Mouse (Mus musculus) heart, embryonic 14.5 days (tissue): ENCODE results near the gene Disc1. TPM values are rescaled to one million over a fixed set of nuclear protein-coding genes. Genes with fewer than 3 reads are reported as not detected.
A peak's percentile ranks its signal among the peaks of the same experiment; 100 is the strongest.

Source experiments
- ATAC-seq: fragments of 200-750 bp; cut with Nextera tagmentation; 2 replicates; pipeline ENCODE4 v1.8.0; 2017; ENCODE audit warnings: low read depth, moderate TSS enrichment; ENCODE audit not compliant: insufficient number of reproducible peaks, insufficient read depth, low FRiP score
- H3K27ac ChIP-seq, 2 experiments: fragments of 200-500 bp in 1 of 2; fragments of 300-500 bp in 1 of 2; sonication (generic) in 1 of 2; replicated peaks in 1 of 2; 2 replicates each; pipeline ENCODE4 v1.5.1; 2012 to 2014; ENCODE audit warnings: low read depth in 2 of 2, low read length in 2 of 2, control low read depth in 1 of 2, mild to moderate bottlenecking in 1 of 2, mixed read lengths in 1 of 2; ENCODE audit not compliant: control insufficient read depth in 1 of 2, insufficient read depth in 1 of 2
- H3K27me3 ChIP-seq: fragments of 300-500 bp; sonication (generic); 2 replicates; pipeline ENCODE4 v1.6.1; 2014; ENCODE audit warnings: mild to moderate bottlenecking, low read length, control low read depth; ENCODE audit not compliant: control insufficient read depth, insufficient read depth
- H3K36me3 ChIP-seq: fragments of 300-500 bp; sonication (generic); 2 replicates; pipeline ENCODE4 v1.6.1; 2014; ENCODE audit warnings: mild to moderate bottlenecking, control low read depth, low read length, mixed read lengths; ENCODE audit not compliant: control insufficient read depth, insufficient read depth
- H3K4me1 ChIP-seq, 2 experiments: fragments of 200-500 bp in 1 of 2; fragments of 300-500 bp in 1 of 2; sonication (generic) in 1 of 2; 2 replicates each; pipeline ENCODE4 v1.6.1; 2012 to 2014; ENCODE audit warnings: low read length in 2 of 2, control low read depth in 1 of 2, mixed read lengths in 1 of 2; ENCODE audit not compliant: control insufficient read depth in 2 of 2, insufficient read depth in 2 of 2
- H3K4me2 ChIP-seq: fragments of 300-500 bp; sonication (generic); 2 replicates; pipeline ENCODE4 v1.6.1; 2014; ENCODE audit warnings: mild to moderate bottlenecking, low read length
- H3K4me3 ChIP-seq, 2 experiments: fragments of 200-500 bp in 1 of 2; fragments of 300-500 bp in 1 of 2; sonication (generic) in 1 of 2; 2 replicates each; pipeline ENCODE4 v1.5.1; 2012 to 2014; ENCODE audit warnings: low read length in 2 of 2, mild to moderate bottlenecking in 2 of 2, control low read depth in 1 of 2, low read depth in 1 of 2, moderate library complexity in 1 of 2; ENCODE audit not compliant: control insufficient read depth in 1 of 2, insufficient read depth in 1 of 2
- H3K9ac ChIP-seq: fragments of 300-500 bp; sonication (generic); 2 replicates; pipeline ENCODE4 v1.6.1; 2014; ENCODE audit warnings: mild to moderate bottlenecking, low read length
- H3K9me3 ChIP-seq: fragments of 300-500 bp; sonication (generic); 2 replicates; pipeline ENCODE4 v1.6.1; 2016; ENCODE audit warnings: low read length, control low read depth; ENCODE audit not compliant: control insufficient read depth
- WGBS: fragments of 180-500 bp; shearing (Covaris S2); extraction: QIAGEN DNeasy Blood & Tissue Kit; methylation state at CpG from one replicate; pipeline ENCODE4 v1.1.7; 2014; 5-methylcytosine and 5-hydroxymethylcytosine counted together
- polyA plus RNA-seq: library from polyadenylated mRNA; unstranded; fragments of >200 nt; fragmentation: Nextera tagmentation; extraction: Ambion mirVana; gene quantifications from 2 replicates; pipeline ENCODE4 v1.2.1, GENCODE M21; 2014

Gene Disc1
- polyA plus RNA-seq, 1 experiment from 2014 or later = 4.2 TPM

GRCm38 (mm10) chr8:125049051-125049750, 4.8 kb upstream of the Disc1 start:
- 0 out of 2 replicates have a peak, but pooled peaks cover 3% of the 10 kb centered on the region for H3K9me3 ChIP-seq
- 46% methylated on average over 5 of the region's 5 CpGs for WGBS
- no peak overlapping the region for H3K4me3 ChIP-seq
- H3K9ac ChIP-seq = no peak overlapping the region
- no peaks in the 10 kb centered on the region for H3K36me3 ChIP-seq
- H3K4me2 ChIP-seq = no peak overlapping the region
- no peak for ATAC-seq
- H3K4me1 ChIP-seq = peaks cover 3 to 9% of the 10 kb centered on the region in 2 experiments; a peak in 2 of 4 replicates
- no peak overlapping the region for H3K27ac ChIP-seq
- H3K27me3 ChIP-seq = no peaks in the 10 kb centered on the region

GRCm38 (mm10) chr8:125049826-125050225, 4.2 kb upstream of the Disc1 start:
- Histone ChIP-seq H3K4me2 (no peak overlapping the region), H3K9me3 (0 out of 2 replicates have a peak, but pooled peaks cover 3% of the 10 kb centered on the region), H3K27me3 (no peaks in the 10 kb centered on the region), H3K4me1 (peaks cover 4 to 11% of the 10 kb centered on the region in 2 experiments; a peak in 3 of 4 replicates), H3K4me3 (no peak overlapping the region), H3K27ac (no peak overlapping the region), H3K9ac (no peak overlapping the region), H3K36me3 (no peaks in the 10 kb centered on the region)
- WGBS = 71% methylated on average over 6 of the region's 6 CpGs
- ATAC-seq = no peak

- Histone ChIP-seq H3K27me3 (no peaks in the 10 kb centered on the region), H3K4me1 (peaks cover 5 to 13% of the 10 kb centered on the region in 2 experiments; a peak in 3 of 4 replicates), H3K36me3 (no peaks in the 10 kb centered on the region), H3K4me3 (no peak overlapping the region), H3K9me3 (no peaks in the 10 kb centered on the region), H3K9ac (no peak overlapping the region), H3K27ac (no peak overlapping the region), H3K4me2 (no peak overlapping the region)
- no peak for ATAC-seq
- 35% methylated on average over 2 of the region's 2 CpGs for WGBS
These were observed 2.0 kb upstream of the Disc1 start for GRCm38 (mm10) chr8:125052026-125052425.

GRCm38 (mm10) chr8:125054436-125054810, 428 bp downstream of the Disc1 start:
- WGBS = under 1% methylated on average over 36 of the region's 38 CpGs
- ATAC-seq = peak; percentile 28
- no peaks in the 10 kb centered on the region for H3K9me3 ChIP-seq
- peak overlapping the region; percentile 2 to 64; a peak in 3 of 4 replicates for H3K27ac ChIP-seq
- H3K4me2 ChIP-seq = peak overlapping the region; percentile 80
- H3K36me3 ChIP-seq = no peaks in the 10 kb centered on the region
- peak overlapping the region; percentile 79 for H3K9ac ChIP-seq
- peaks cover 2 to 10% of the 10 kb centered on the region in 2 experiments; a peak in 3 of 4 replicates for H3K4me1 ChIP-seq
- peak overlapping the region; percentile 55 to 60 for H3K4me3 ChIP-seq
- no peaks in the 10 kb centered on the region for H3K27me3 ChIP-seq

GRCm38 (mm10) chr8:125060904-125061303, 6.9 kb downstream of the Disc1 start:
- no peak overlapping the region for H3K9ac ChIP-seq
- no peak overlapping the region for H3K4me2 ChIP-seq
- H3K36me3 ChIP-seq = no peaks in the 10 kb centered on the region
- H3K27me3 ChIP-seq = no peaks in the 10 kb centered on the region
- no peak overlapping the region for H3K4me3 ChIP-seq
- ATAC-seq = no peak
- no peaks in the 10 kb centered on the region for H3K4me1 ChIP-seq
- no peak overlapping the region for H3K27ac ChIP-seq
- no peaks in the 10 kb centered on the region for H3K9me3 ChIP-seq
- WGBS = 80% methylated on average over 8 of the region's 8 CpGs

- no peak for ATAC-seq
- H3K9ac ChIP-seq = no peak overlapping the region
- 46% methylated on average over 6 of the region's 6 CpGs for WGBS
These were observed 11.6 kb downstream of the Disc1 start for GRCm38 (mm10) chr8:125065596-125065995.

GRCm38 (mm10) chr8:125066913-125067595, 13.1 kb downstream of the Disc1 start:
- peaks cover 4 to 7% of the 10 kb centered on the region in 2 experiments; a peak in 2 of 4 replicates for H3K4me1 ChIP-seq
- no peaks in the 10 kb centered on the region for H3K9me3 ChIP-seq
- no peaks in the 10 kb centered on the region for H3K27me3 ChIP-seq
- H3K4me3 ChIP-seq = no peak overlapping the region
- peak; percentile 37 for ATAC-seq
- 29% methylated on average over 12 of the region's 12 CpGs for WGBS
- H3K36me3 ChIP-seq = no peaks in the 10 kb centered on the region
- H3K9ac ChIP-seq = 0 out of 2 replicates have a peak overlapping the region, but pooled peaks have one; percentile 39
- peak overlapping the region; percentile 35; the same call in 1 of the 2 replicates for H3K4me2 ChIP-seq
- peak overlapping the region; percentile 70 to 80 for H3K27ac ChIP-seq

More at GRCm38 (mm10) chr8:125065596-125065995, 11.6 kb downstream of the Disc1 start:
- H3K36me3 ChIP-seq = no peaks in the 10 kb centered on the region
- peaks cover 4 to 7% of the 10 kb centered on the region in 2 experiments; a peak in 2 of 4 replicates for H3K4me1 ChIP-seq
- H3K4me2 ChIP-seq = no peak overlapping the region
- no peaks in the 10 kb centered on the region for H3K9me3 ChIP-seq
- H3K4me3 ChIP-seq = no peak overlapping the region
- H3K27ac ChIP-seq = no peak overlapping the region
- H3K27me3 ChIP-seq = no peaks in the 10 kb centered on the region
